Mouse (Mus musculus) heart, embryonic 14.5 days (tissue): ENCODE data around the gene Rad51. TPM values are rescaled to one million over a fixed set of nuclear protein-coding genes. Genes with fewer than 3 reads are reported as not detected.

Experiments used
- ATAC-seq: fragments of 200-750 bp; cut with Nextera tagmentation; 2 replicates; pipeline ENCODE4 v1.8.0; 2017; ENCODE audit warnings: low read depth, moderate TSS enrichment; ENCODE audit not compliant: insufficient number of reproducible peaks, insufficient read depth, low FRiP score
- H3K27ac ChIP-seq, 2 experiments: fragments of 200-500 bp in 1 of 2; fragments of 300-500 bp in 1 of 2; sonication (generic) in 1 of 2; replicated peaks in 1 of 2; 2 replicates each; pipeline ENCODE4 v1.5.1; 2012 to 2014; ENCODE audit warnings: low read depth in 2 of 2, low read length in 2 of 2, control low read depth in 1 of 2, mild to moderate bottlenecking in 1 of 2, mixed read lengths in 1 of 2; ENCODE audit not compliant: control insufficient read depth in 1 of 2, insufficient read depth in 1 of 2
- H3K27me3 ChIP-seq: fragments of 300-500 bp; sonication (generic); 2 replicates; pipeline ENCODE4 v1.6.1; 2014; ENCODE audit warnings: mild to moderate bottlenecking, low read length, control low read depth; ENCODE audit not compliant: control insufficient read depth, insufficient read depth
- H3K36me3 ChIP-seq: fragments of 300-500 bp; sonication (generic); 2 replicates; pipeline ENCODE4 v1.6.1; 2014; ENCODE audit warnings: mild to moderate bottlenecking, control low read depth, low read length, mixed read lengths; ENCODE audit not compliant: control insufficient read depth, insufficient read depth
- H3K4me1 ChIP-seq, 2 experiments: fragments of 200-500 bp in 1 of 2; fragments of 300-500 bp in 1 of 2; sonication (generic) in 1 of 2; 2 replicates each; pipeline ENCODE4 v1.6.1; 2012 to 2014; ENCODE audit warnings: low read length in 2 of 2, control low read depth in 1 of 2, mixed read lengths in 1 of 2; ENCODE audit not compliant: control insufficient read depth in 2 of 2, insufficient read depth in 2 of 2
- H3K4me2 ChIP-seq: fragments of 300-500 bp; sonication (generic); 2 replicates; pipeline ENCODE4 v1.6.1; 2014; ENCODE audit warnings: mild to moderate bottlenecking, low read length
- H3K4me3 ChIP-seq, 2 experiments: fragments of 200-500 bp in 1 of 2; fragments of 300-500 bp in 1 of 2; sonication (generic) in 1 of 2; 2 replicates each; pipeline ENCODE4 v1.5.1; 2012 to 2014; ENCODE audit warnings: low read length in 2 of 2, mild to moderate bottlenecking in 2 of 2, control low read depth in 1 of 2, low read depth in 1 of 2, moderate library complexity in 1 of 2; ENCODE audit not compliant: control insufficient read depth in 1 of 2, insufficient read depth in 1 of 2
- H3K9ac ChIP-seq: fragments of 300-500 bp; sonication (generic); 2 replicates; pipeline ENCODE4 v1.6.1; 2014; ENCODE audit warnings: mild to moderate bottlenecking, low read length
- H3K9me3 ChIP-seq: fragments of 300-500 bp; sonication (generic); 2 replicates; pipeline ENCODE4 v1.6.1; 2016; ENCODE audit warnings: low read length, control low read depth; ENCODE audit not compliant: control insufficient read depth
- WGBS: fragments of 180-500 bp; shearing (Covaris S2); extraction: QIAGEN DNeasy Blood & Tissue Kit; methylation state at CpG from one replicate; pipeline ENCODE4 v1.1.7; 2014; 5-methylcytosine and 5-hydroxymethylcytosine counted together
- polyA plus RNA-seq: library from polyadenylated mRNA; unstranded; fragments of >200 nt; fragmentation: Nextera tagmentation; extraction: Ambion mirVana; gene quantifications from 2 replicates; pipeline ENCODE4 v1.2.1, GENCODE M21; 2014

The Rad51 gene
- polyA plus RNA-seq, 1 experiment from 2014 or later, result 27.3 TPM

DNA sequence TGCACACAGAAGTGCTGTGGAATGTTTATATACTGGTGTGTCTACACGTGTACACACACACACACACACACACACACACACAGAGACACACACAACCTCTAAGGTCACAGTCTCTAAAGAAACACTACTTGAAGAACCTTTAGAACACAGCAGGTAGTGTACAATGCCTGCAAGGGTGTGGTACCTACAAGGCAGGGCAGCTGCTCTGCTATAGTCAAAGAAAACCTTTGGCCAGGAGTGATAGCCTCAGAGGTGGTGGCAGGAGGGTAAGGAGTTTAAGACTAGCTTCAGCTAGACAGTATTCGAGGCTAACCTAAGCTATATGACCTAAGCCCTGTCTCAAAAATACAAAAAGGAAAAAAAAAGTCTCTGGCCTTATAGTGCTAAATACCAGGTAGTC is 42.1 kb downstream of the Rad51 start:
- H3K36me3 ChIP-seq, result peaks cover 49% of the 10 kb centered on the region
- H3K9me3 ChIP-seq, result no peaks in the 10 kb centered on the region
- H3K9ac ChIP-seq, result no peak overlapping the region
- H3K4me2 ChIP-seq, result no peak overlapping the region
- H3K4me1 ChIP-seq, result peaks cover 2 to 16% of the 10 kb centered on the region in 2 experiments; a peak in 3 of 4 replicates
- H3K27ac ChIP-seq, result no peak overlapping the region
- H3K27me3 ChIP-seq, result no peaks in the 10 kb centered on the region
- H3K4me3 ChIP-seq, result no peak overlapping the region
- ATAC-seq, result no peak
- WGBS, result 73% methylated on average over 2 of the region's 2 CpGs

DNA sequence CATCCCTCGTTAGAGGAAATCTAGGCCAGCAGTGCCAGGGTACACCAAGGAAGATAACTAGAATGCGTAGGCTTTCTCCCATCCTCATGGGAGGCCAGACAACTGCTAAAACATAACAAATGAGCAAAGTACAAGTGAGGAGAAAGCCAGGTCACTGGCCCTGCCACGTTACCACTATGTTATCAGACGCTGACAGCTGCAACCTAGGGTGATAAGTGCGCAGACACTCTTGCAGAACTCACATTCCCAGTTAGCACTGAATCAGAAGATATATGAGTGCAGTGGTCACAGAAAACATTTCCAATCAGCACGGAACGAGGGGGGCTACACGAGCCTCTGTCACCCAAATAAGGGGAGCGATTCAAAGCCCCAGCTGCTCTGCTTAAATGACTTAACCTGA is 42.8 kb downstream of the Rad51 start:
- ATAC-seq, result no peak
- H3K4me2 ChIP-seq, result peak overlapping the region; percentile 89
- H3K4me3 ChIP-seq, result peak overlapping the region in 1 of 2 experiments; percentile 78; a peak in 1 of 4 replicates

DNA sequence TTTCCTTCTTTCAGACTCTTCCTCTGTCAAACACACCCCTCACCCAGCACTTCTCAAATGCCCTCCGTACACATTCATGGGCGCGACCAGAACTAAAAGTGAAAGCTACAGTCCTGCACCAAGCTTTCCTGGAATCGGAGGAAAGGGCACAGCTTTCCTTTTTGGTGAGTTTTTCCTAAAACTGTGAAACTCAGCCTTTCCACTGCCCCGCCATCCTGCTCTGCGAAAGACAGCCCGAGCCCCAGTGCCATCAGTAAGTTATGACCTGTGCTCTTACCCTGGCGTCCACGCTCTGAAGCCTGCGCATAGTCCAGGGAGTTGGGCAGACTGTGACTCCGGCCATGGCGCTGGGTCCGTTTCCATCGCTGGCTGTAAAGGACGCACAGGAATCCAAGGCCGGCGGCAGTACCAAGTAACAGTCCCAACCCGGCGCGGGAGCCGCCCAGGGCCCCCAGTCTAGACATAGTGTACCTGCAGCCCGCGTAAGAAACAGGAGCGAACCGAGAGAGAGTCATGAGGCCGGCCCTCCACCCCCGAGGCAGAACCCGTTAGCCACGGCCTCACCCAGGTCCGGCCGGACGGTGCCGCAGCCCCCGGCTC is 43.6 kb downstream of the Rad51 start:
- H3K27ac ChIP-seq, result peak overlapping the region; percentile 6 to 55; a peak in 3 of 4 replicates
- peaks cover 5 to 19% of the 10 kb centered on the region in 2 experiments for H3K4me1 ChIP-seq
- WGBS, result 3% methylated on average over 34 of the region's 34 CpGs
- peak overlapping the region; percentile 68 to 78 for H3K4me3 ChIP-seq
- peak overlapping the region; percentile 88 for H3K9ac ChIP-seq
- no peaks in the 10 kb centered on the region for H3K9me3 ChIP-seq
- peak overlapping the region; percentile 89 for H3K4me2 ChIP-seq
- ATAC-seq, result peak; percentile 28; the same call in 1 of the 2 replicates
- H3K27me3 ChIP-seq, result no peaks in the 10 kb centered on the region
- H3K36me3 ChIP-seq, result peaks cover 34% of the 10 kb centered on the region

More for the DNA sequence above, 42.8 kb downstream of the Rad51 start:
- no peaks in the 10 kb centered on the region for H3K9me3 ChIP-seq
- no peak overlapping the region for H3K27ac ChIP-seq
- peaks cover 2 to 16% of the 10 kb centered on the region in 2 experiments; a peak in 3 of 4 replicates for H3K4me1 ChIP-seq
- peaks cover 41% of the 10 kb centered on the region for H3K36me3 ChIP-seq
- WGBS, result 29% methylated on average over 9 of the region's 9 CpGs
- no peaks in the 10 kb centered on the region for H3K27me3 ChIP-seq
- H3K9ac ChIP-seq, result peak overlapping the region; percentile 88; the same call in 1 of the 2 replicates

DNA sequence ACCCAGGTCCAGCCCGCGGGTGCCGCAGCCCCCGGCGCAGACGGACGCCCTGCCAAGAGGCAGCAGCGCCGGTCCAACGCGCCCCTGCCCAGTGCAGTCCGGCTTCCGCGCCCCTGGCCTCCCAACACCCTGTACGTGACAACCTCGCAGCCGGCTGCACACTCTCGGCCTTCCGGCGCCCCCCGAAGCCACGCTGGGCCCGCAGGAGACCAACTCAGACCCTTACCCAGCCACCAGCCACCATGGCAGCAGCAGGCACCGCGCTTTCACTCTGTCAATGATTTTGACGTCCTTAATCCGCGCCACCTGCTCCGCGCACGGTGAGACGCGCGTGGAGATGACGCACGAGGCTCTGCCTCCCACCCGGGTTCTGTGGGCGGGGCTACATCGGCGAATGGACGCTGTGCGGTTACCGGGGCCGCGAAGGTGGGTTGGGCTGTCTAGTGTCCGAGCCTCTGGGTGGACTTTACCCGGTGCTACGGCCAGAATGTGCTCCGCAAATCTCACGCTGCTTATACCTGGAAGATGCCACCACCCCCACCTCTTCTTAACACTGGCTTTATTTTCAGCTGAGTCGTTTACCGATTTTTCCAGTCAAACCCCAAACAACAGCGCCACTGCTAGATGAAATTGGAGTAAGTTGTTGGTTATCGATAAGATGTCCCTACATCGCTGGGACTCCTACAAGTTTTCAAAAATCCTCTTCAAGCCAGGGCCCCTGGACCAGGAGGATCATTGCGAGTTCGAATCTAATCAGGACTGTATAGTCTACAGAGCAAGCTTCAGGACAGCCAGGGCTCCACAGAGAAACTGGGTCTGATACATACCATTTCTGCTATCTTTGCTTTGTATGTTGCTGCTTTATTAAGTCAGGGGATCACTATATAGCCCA is 44.3 kb downstream of the Rad51 start, which contains the start of gene Rmdn3:
Gene Rmdn3 (minus strand): TSS at position 354 of the 892 bp plus-strand sequence.
- H3K27ac ChIP-seq, result peak within 1 kb of the TSS; percentile 6 to 55; a peak in 3 of 4 replicates
- under 1% methylated on average over 54 of the region's 57 CpGs for WGBS

DNA sequence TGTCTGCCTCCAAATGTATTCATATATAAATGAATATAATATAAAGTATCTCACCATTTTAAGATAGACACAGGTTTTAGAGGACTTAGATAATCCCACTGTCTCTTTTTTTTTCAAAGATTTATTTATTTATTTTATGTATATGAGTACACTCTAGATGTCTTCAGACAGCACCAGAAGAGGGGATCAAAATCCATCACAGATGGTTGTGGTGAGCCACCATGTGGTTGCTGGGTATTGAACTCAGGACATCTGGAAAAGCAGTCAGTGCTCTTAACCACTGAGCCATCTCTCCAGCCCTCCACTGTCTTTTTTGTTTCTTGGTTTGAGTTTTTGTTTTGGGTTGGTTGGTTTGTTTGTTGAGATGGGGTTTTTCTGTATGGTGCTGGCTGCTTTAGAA is 45.2 kb downstream of the Rad51 start:
- H3K27ac ChIP-seq, result no peak overlapping the region
- H3K9ac ChIP-seq, result no peak overlapping the region
- H3K36me3 ChIP-seq, result peaks cover 17% of the 10 kb centered on the region
- peaks cover 5 to 25% of the 10 kb centered on the region in 2 experiments for H3K4me1 ChIP-seq
- no peak overlapping the region for H3K4me3 ChIP-seq
- no peaks in the 10 kb centered on the region for H3K27me3 ChIP-seq
- ATAC-seq, result no peak
- H3K9me3 ChIP-seq, result no peaks in the 10 kb centered on the region
- H3K4me2 ChIP-seq, result no peak overlapping the region

More for the DNA sequence above, 44.3 kb downstream of the Rad51 start, which contains the start of gene Rmdn3:
- peak; percentile 75 for ATAC-seq
- H3K36me3 ChIP-seq, result peaks cover 26% of the 10 kb centered on the region
- H3K4me3 ChIP-seq, result peak within 1 kb of the TSS; percentile 68 to 78
- peak within 1 kb of the TSS; percentile 88 for H3K9ac ChIP-seq
- no peaks in the 10 kb centered on the region for H3K9me3 ChIP-seq
- H3K4me1 ChIP-seq, result peaks cover 7 to 25% of the 10 kb centered on the region in 2 experiments
- H3K27me3 ChIP-seq, result no peaks in the 10 kb centered on the region
- peak within 1 kb of the TSS; percentile 89 for H3K4me2 ChIP-seq

DNA sequence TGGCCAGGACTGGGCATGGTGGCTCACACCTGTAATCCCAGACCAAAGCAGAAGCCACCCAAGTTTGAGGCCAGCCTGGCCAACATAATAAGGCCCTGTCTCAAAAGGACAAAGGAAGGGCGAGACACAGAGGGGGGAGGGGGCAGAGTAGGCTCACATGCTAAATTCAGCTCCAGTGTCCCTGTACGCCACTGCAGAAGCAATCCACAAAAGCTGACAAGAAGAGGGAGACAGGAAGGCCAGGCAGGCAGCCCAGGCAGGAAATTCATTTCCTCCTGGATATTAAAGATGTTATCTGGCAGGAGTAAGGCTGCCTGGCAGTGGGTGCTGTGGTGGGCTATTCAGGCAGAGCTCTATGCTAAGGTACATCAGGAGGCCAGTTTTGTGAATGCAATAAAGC is 48.7 kb downstream of the Rad51 start:
- Histone ChIP-seq H3K4me3 (no peak overlapping the region), H3K4me1 (peaks cover 5 to 14% of the 10 kb centered on the region in 2 experiments), H3K4me2 (no peak overlapping the region), H3K27me3 (0 out of 2 replicates have a peak, but pooled peaks cover 4% of the 10 kb centered on the region), H3K9me3 (0 out of 2 replicates have a peak, but pooled peaks cover 3% of the 10 kb centered on the region), H3K9ac (peak overlapping the region; percentile 40), H3K27ac (peak overlapping the region; percentile 6 to 61), H3K36me3 (no peaks in the 10 kb centered on the region)
- no peak for ATAC-seq
- 13% methylated on average over 2 of the region's 2 CpGs for WGBS

DNA sequence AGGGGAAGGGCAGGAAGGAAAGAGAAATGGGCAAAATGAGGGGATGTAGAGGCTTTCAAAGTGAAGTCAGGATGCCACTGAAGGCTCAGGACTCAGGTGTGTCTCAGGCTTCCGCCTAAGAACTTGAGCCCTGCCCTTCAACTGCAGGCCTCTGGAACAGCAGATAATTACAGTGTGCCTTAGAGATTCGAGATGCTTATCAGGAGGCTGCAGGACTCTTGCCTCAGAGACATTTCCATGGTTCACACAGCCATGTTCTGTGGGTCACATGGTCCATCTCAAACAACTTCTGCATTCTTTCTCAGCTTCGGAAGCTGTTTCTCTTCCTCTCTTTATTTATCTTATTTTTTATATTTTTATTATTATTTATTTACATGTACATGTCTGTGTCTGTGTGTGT is 50.5 kb downstream of the Rad51 start:
- WGBS, result 66% methylated on average over 3 of the region's 3 CpGs
- Histone ChIP-seq H3K4me1 (peaks cover 11 to 18% of the 10 kb centered on the region in 2 experiments), H3K9me3 (0 out of 2 replicates have a peak, but pooled peaks cover 3% of the 10 kb centered on the region), H3K27me3 (peaks cover 13% of the 10 kb centered on the region; the same call in 1 of the 2 replicates), H3K36me3 (no peaks in the 10 kb centered on the region), H3K27ac (no peak overlapping the region), H3K9ac (no peak overlapping the region), H3K4me2 (no peak overlapping the region), H3K4me3 (no peak overlapping the region)
- ATAC-seq, result no peak
